Mouse (Mus musculus) midbrain, embryonic 14.5 days (tissue): ENCODE data around the gene Cars2. TPM values are rescaled to one million over a fixed set of nuclear protein-coding genes. Genes with fewer than 3 reads are reported as not detected.
A peak's percentile ranks its signal among the peaks of the same experiment; 100 is the strongest.
"Not testable (repeated sequence)": the region's sequence is repeated elsewhere in the genome, so short reads cannot be mapped to it uniquely, and the experiment has no call there.

Experiments
- ATAC-seq: fragments of 200-750 bp; cut with Nextera tagmentation; 2 replicates; pipeline ENCODE4 v1.8.0; 2017; ENCODE audit warnings: moderate number of reproducible peaks, moderate library complexity; ENCODE audit not compliant: low FRiP score, low TSS enrichment
- DNase-seq: peaks from one replicate; pipeline ENCODE4 v3.0.0-alpha.2; 2015
- H3K27ac ChIP-seq: fragments of 300-500 bp; sonication (generic); replicated peaks from 2 replicates; pipeline ENCODE4 v1.5.1; 2014; ENCODE audit warnings: mild to moderate bottlenecking, low read depth, low read length, moderate library complexity
- H3K27me3 ChIP-seq: fragments of 300-500 bp; sonication (generic); 2 replicates; pipeline ENCODE4 v1.6.1; 2014; ENCODE audit warnings: low read length, control low read depth, mixed read lengths; ENCODE audit not compliant: control insufficient read depth, insufficient read depth
- H3K36me3 ChIP-seq: fragments of 300-500 bp; sonication (generic); 2 replicates; pipeline ENCODE4 v1.6.1; 2014; ENCODE audit warnings: low read length, control low read depth; ENCODE audit not compliant: control insufficient read depth, insufficient read depth
- H3K4me1 ChIP-seq: fragments of 300-500 bp; sonication (generic); 2 replicates; pipeline ENCODE4 v1.6.1; 2014; ENCODE audit warnings: mild to moderate bottlenecking, antibody characterized with exemption, low read length, control low read depth; ENCODE audit not compliant: control insufficient read depth, insufficient read depth
- H3K4me2 ChIP-seq: fragments of 300-500 bp; sonication (generic); 2 replicates; pipeline ENCODE4 v1.6.1; 2014; ENCODE audit warnings: mild to moderate bottlenecking, low read length, moderate library complexity
- H3K4me3 ChIP-seq: fragments of 300-500 bp; sonication (generic); replicated peaks from 2 replicates; pipeline ENCODE4 v1.5.1; 2014; ENCODE audit warnings: low read depth, low read length
- H3K9ac ChIP-seq: fragments of 300-500 bp; sonication (generic); replicated peaks from 2 replicates; pipeline ENCODE4 v1.6.1; 2014; ENCODE audit warnings: mild to moderate bottlenecking, low read length, moderate library complexity
- H3K9me3 ChIP-seq: fragments of 300-500 bp; sonication (generic); 2 replicates; pipeline ENCODE4 v1.6.1; 2016; ENCODE audit warnings: low read length, control low read depth, mixed read lengths; ENCODE audit not compliant: control insufficient read depth
- WGBS: fragments of 180-500 bp; shearing (Covaris S2); extraction: QIAGEN DNeasy Blood & Tissue Kit; methylation state at CpG from one replicate; pipeline ENCODE4 v1.1.7; 2014; 5-methylcytosine and 5-hydroxymethylcytosine counted together
- polyA plus RNA-seq: library from polyadenylated mRNA; unstranded; fragments of >200 nt; fragmentation: Nextera tagmentation; extraction: Ambion mirVana; gene quantifications from 2 replicates; pipeline ENCODE4 v1.2.1, GENCODE M21; 2014

Cars2 gene
- polyA plus RNA-seq, 1 experiment from 2014 or later: 25.5 TPM

- ATAC-seq (no peak), DNase-seq (peak; percentile 37)
- H3K4me1 ChIP-seq: peaks cover 14% of the 10 kb centered on the region
- H3K36me3 ChIP-seq: no peaks in the 10 kb centered on the region
- no peaks in the 10 kb centered on the region for H3K9me3 ChIP-seq
- no peak overlapping the region for H3K9ac ChIP-seq
- H3K4me3 ChIP-seq: 0 out of 2 replicates have a peak overlapping the region, but pooled peaks have one; percentile 5
- WGBS: 9% methylated on average over 24 of the region's 24 CpGs
- H3K4me2 ChIP-seq: peak overlapping the region; percentile 29; the same call in 1 of the 2 replicates
- H3K27ac ChIP-seq: no peak overlapping the region
- peaks cover 58% of the 10 kb centered on the region for H3K27me3 ChIP-seq
Observed at GRCm38 (mm10) chr8:11476338-11477177, 74.0 kb downstream of the Cars2 start.

- H3K27ac ChIP-seq: no peak overlapping the region
- no peak overlapping the region for H3K4me2 ChIP-seq
- H3K27me3 ChIP-seq: peaks cover 56% of the 10 kb centered on the region
- H3K4me3 ChIP-seq: no peak overlapping the region
- H3K4me1 ChIP-seq: peaks cover 14% of the 10 kb centered on the region
- H3K36me3 ChIP-seq: no peaks in the 10 kb centered on the region
- ATAC-seq: no peak
- DNase-seq: no peak
- H3K9ac ChIP-seq: no peak overlapping the region
- WGBS: 16% methylated on average over 2 of the region's 2 CpGs
- H3K9me3 ChIP-seq: no peaks in the 10 kb centered on the region
Observed at GRCm38 (mm10) chr8:11475876-11476275, 74.7 kb downstream of the Cars2 start.

GRCm38 (mm10) chr8:11475397-11475796, 75.2 kb downstream of the Cars2 start:
- Histone ChIP-seq H3K36me3 (no peaks in the 10 kb centered on the region), H3K27ac (no peak overlapping the region), H3K27me3 (peaks cover 52% of the 10 kb centered on the region), H3K4me1 (peaks cover 14% of the 10 kb centered on the region), H3K9me3 (no peaks in the 10 kb centered on the region), H3K4me2 (no peak overlapping the region), H3K4me3 (no peak overlapping the region), H3K9ac (no peak overlapping the region)
- WGBS: 7% methylated on average over 9 of the region's 10 CpGs
- DNase-seq (no peak), ATAC-seq (no peak)

- Histone ChIP-seq H3K4me1 (peaks cover 10% of the 10 kb centered on the region), H3K27me3 (peaks cover 33% of the 10 kb centered on the region), H3K4me3 (no peak overlapping the region), H3K4me2 (no peak overlapping the region), H3K27ac (no peak overlapping the region), H3K36me3 (no peaks in the 10 kb centered on the region), H3K9ac (no peak overlapping the region), H3K9me3 (no peaks in the 10 kb centered on the region)
- no peak for ATAC-seq
- no peak for DNase-seq
- WGBS: 48% methylated on average over 4 of the region's 4 CpGs
Observed at GRCm38 (mm10) chr8:11473072-11473471, 77.5 kb downstream of the Cars2 start.

GRCm38 (mm10) chr8:11471309-11471708, 79.3 kb downstream of the Cars2 start:
- Histone ChIP-seq H3K9me3 (no peaks in the 10 kb centered on the region), H3K4me2 (no peak overlapping the region), H3K4me3 (no peak overlapping the region), H3K27ac (no peak overlapping the region), H3K4me1 (no peaks in the 10 kb centered on the region), H3K36me3 (no peaks in the 10 kb centered on the region), H3K9ac (no peak overlapping the region), H3K27me3 (peaks cover 17% of the 10 kb centered on the region)
- ATAC-seq: no peak
- DNase-seq: no peak
- 35% methylated on average over 8 of the region's 8 CpGs for WGBS

- 73% methylated on average over 7 of the region's 7 CpGs for WGBS
- DNase-seq: no peak
- H3K9ac ChIP-seq: no peak overlapping the region
Observed at GRCm38 (mm10) chr8:11470694-11471093, 79.9 kb downstream of the Cars2 start.

GRCm38 (mm10) chr8:11469095-11469494, 81.5 kb downstream of the Cars2 start:
- DNase-seq: peak; percentile 75
- no peaks in the 10 kb centered on the region for H3K4me1 ChIP-seq
- no peak overlapping the region for H3K9ac ChIP-seq
- H3K36me3 ChIP-seq: no peaks in the 10 kb centered on the region
- no peak overlapping the region for H3K4me2 ChIP-seq
- H3K4me3 ChIP-seq: no peak overlapping the region
- no peak overlapping the region for H3K27ac ChIP-seq
- 10% methylated on average over 3 of the region's 3 CpGs for WGBS
- H3K27me3 ChIP-seq: no peaks in the 10 kb centered on the region
- H3K9me3 ChIP-seq: no peaks in the 10 kb centered on the region
- no peak for ATAC-seq

More at GRCm38 (mm10) chr8:11470694-11471093, 79.9 kb downstream of the Cars2 start:
- Histone ChIP-seq H3K27me3 (peaks cover 11% of the 10 kb centered on the region), H3K27ac (no peak overlapping the region), H3K36me3 (no peaks in the 10 kb centered on the region), H3K4me3 (no peak overlapping the region), H3K4me2 (no peak overlapping the region), H3K4me1 (no peaks in the 10 kb centered on the region), H3K9me3 (no peaks in the 10 kb centered on the region)
- no peak for ATAC-seq

- DNase-seq, ATAC-seq: not testable (repeated sequence)
Observed at GRCm38 (mm10) chr8:11466528-11466927, 84.1 kb downstream of the Cars2 start.

GRCm38 (mm10) chr8:11465619-11466018, 85.0 kb downstream of the Cars2 start:
- Histone ChIP-seq H3K4me2 (no peak overlapping the region), H3K36me3 (no peaks in the 10 kb centered on the region), H3K9ac (no peak overlapping the region), H3K27me3 (no peaks in the 10 kb centered on the region), H3K4me3 (no peak overlapping the region), H3K9me3 (no peaks in the 10 kb centered on the region), H3K27ac (no peak overlapping the region), H3K4me1 (no peaks in the 10 kb centered on the region)
- no peak for ATAC-seq
- no peak for DNase-seq
- WGBS: 90% methylated on average over 4 of the region's 4 CpGs

More at GRCm38 (mm10) chr8:11466528-11466927, 84.1 kb downstream of the Cars2 start:
- not testable (repeated sequence) for H3K9me3 ChIP-seq, H3K27me3 ChIP-seq, H3K4me2 ChIP-seq, H3K4me1 ChIP-seq, H3K27ac ChIP-seq, H3K4me3 ChIP-seq, H3K9ac ChIP-seq, H3K36me3 ChIP-seq
- 70% methylated on average over 4 of the region's 5 CpGs for WGBS
